Mouse (Mus musculus) mouse embryonic stem cell (cell line): ENCODE results near the gene Ppp4r1.

Experiments used
- in situ Hi-C, 2 experiments: fragments of 300-500 bp; cut with MboI; formaldehyde crosslinking; loops; 1 replicate in 1 of 2; 3 replicates in 1 of 2; pipeline ENCODE4 v1.14.3; 2019 to 2020; ENCODE audit warnings: low sequenced_read_pairs in 2 of 2, low pct_unique_long_range_greater_than_20kb in 1 of 2, mixed read lengths in 1 of 2; ENCODE audit not compliant: unreplicated experiment in 1 of 2

Gene Ppp4r1

GRCm38 (mm10) chr17:65770982-65771915 lies 11.1 kb upstream of the Ppp4r1 start:
- in situ Hi-C loops = no loop called here

- in situ Hi-C loops = no loop called here
Measured at GRCm38 (mm10) chr17:65771951-65772934, 10.1 kb upstream of the Ppp4r1 start, which contains the start of gene Rab31. Gene Rab31, minus strand, starts transcription at chr17:65772752.

GRCm38 (mm10) chr17:65773617-65774016 lies 8.8 kb upstream of the Ppp4r1 start:
- in situ Hi-C loops = no loop called here

- in situ Hi-C loops = no loop called here
Measured at GRCm38 (mm10) chr17:65774439-65774838, 7.9 kb upstream of the Ppp4r1 start.

- in situ Hi-C loops = no loop called here
Measured at GRCm38 (mm10) chr17:65776228-65776627, 6.1 kb upstream of the Ppp4r1 start.

GRCm38 (mm10) chr17:65777461-65777860 lies 4.9 kb upstream of the Ppp4r1 start:
- in situ Hi-C loops = no loop called here

- in situ Hi-C loops = no loop called here
Measured at GRCm38 (mm10) chr17:65780970-65781369, 1.4 kb upstream of the Ppp4r1 start.

- in situ Hi-C loops = no loop called here
Measured at GRCm38 (mm10) chr17:65783182-65784161, 1.1 kb downstream of the Ppp4r1 start.

GRCm38 (mm10) chr17:65784610-65785140 lies 2.3 kb downstream of the Ppp4r1 start:
- in situ Hi-C loops = no loop called here

GRCm38 (mm10) chr17:65785707-65786106 lies 3.3 kb downstream of the Ppp4r1 start:
- in situ Hi-C loops = no loop called here

GRCm38 (mm10) chr17:65786225-65786624 lies 3.9 kb downstream of the Ppp4r1 start:
- in situ Hi-C loops = no loop called here

- in situ Hi-C loops = no loop called here
Measured at GRCm38 (mm10) chr17:65787261-65787660, 4.9 kb downstream of the Ppp4r1 start.

GRCm38 (mm10) chr17:65788542-65789291 lies 6.3 kb downstream of the Ppp4r1 start:
- in situ Hi-C loops = no loop called here

- in situ Hi-C loops = no loop called here
Measured at GRCm38 (mm10) chr17:65789576-65789975, 7.2 kb downstream of the Ppp4r1 start.

- in situ Hi-C loops = no loop called here
Measured at GRCm38 (mm10) chr17:65791161-65791560, 8.8 kb downstream of the Ppp4r1 start.

- in situ Hi-C loops = no loop called here
Measured at GRCm38 (mm10) chr17:65793307-65793930, 11.0 kb downstream of the Ppp4r1 start.
